Mouse (Mus musculus): ENCODE measurements around the gene Fus. TPM values are rescaled to one million over a fixed set of nuclear protein-coding genes. Genes with fewer than 3 reads are reported as not detected.

Fus gene
- polyA plus RNA-seq, 1 experiment, result 323 TPM

- TF ChIP-seq POLR2A (IDR thresholded peaks at IDR 0.05; ENCODE audit: borderline replicate concordance, low read depth, low read length) (no peak), CTCF (IDR thresholded peaks at IDR 0.05; ENCODE audit: low read depth, low read length) (no peak)
- Histone ChIP-seq H3K4me1 (ENCODE audit: control insufficient read depth, insufficient read depth, low read length) (no peaks in the 10 kb centered on the region; the same call in 1 of the 2 replicates), H3K4me3 (ENCODE audit: insufficient read depth, low read length) (no peak overlapping the region), H3K27ac (ENCODE audit: insufficient read depth, low read depth, low read length) (no peak overlapping the region)
Observed at GRCm38 (mm10) chr7:127978856-127979255, 11.6 kb downstream of the Fus start.

GRCm38 (mm10) chr7:127980606-127981005 is 13.3 kb downstream of the Fus start:
- H3K4me3 ChIP-seq (ENCODE audit: insufficient read depth, low read length), result no peak overlapping the region
- TF ChIP-seq CTCF (IDR thresholded peaks at IDR 0.05; ENCODE audit: low read depth, low read length), result no peak
- TF ChIP-seq POLR2A (IDR thresholded peaks at IDR 0.05; ENCODE audit: borderline replicate concordance, low read depth, low read length), result no peak
- no peaks in the 10 kb centered on the region for H3K4me1 ChIP-seq (ENCODE audit: control insufficient read depth, insufficient read depth, low read length)
- H3K27ac ChIP-seq (ENCODE audit: insufficient read depth, low read depth, low read length), result no peak overlapping the region

DNA sequence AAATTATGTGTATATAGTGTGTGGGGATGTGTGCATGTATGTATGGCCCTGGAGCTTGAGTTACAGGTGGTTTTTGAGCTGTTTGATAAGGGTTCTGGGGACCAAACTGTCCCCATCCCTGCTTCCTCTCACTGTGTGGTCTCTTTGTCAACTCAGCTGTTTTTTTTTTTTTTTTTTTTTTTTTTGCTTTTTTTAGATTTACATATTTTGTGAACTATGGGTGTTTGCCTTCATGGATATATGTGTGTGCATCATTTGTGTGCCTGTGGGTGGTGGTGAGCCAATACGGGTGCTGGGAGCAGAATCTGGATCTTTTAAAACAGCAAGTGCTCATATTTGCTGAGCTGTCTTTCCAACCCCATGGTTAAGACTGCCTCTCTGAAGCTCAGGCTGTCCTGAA is 21.6 kb downstream of the Fus start:
- no peak for TF ChIP-seq POLR2A (IDR thresholded peaks at IDR 0.05; ENCODE audit: borderline replicate concordance, low read depth, low read length)
- no peak for TF ChIP-seq CTCF (IDR thresholded peaks at IDR 0.05; ENCODE audit: low read depth, low read length)
- H3K27ac ChIP-seq (ENCODE audit: insufficient read depth, low read depth, low read length), result no peak overlapping the region
- H3K4me1 ChIP-seq (ENCODE audit: control insufficient read depth, insufficient read depth, low read length), result peaks cover 6% of the 10 kb centered on the region
- no peak overlapping the region for H3K4me3 ChIP-seq (ENCODE audit: insufficient read depth, low read length)

DNA sequence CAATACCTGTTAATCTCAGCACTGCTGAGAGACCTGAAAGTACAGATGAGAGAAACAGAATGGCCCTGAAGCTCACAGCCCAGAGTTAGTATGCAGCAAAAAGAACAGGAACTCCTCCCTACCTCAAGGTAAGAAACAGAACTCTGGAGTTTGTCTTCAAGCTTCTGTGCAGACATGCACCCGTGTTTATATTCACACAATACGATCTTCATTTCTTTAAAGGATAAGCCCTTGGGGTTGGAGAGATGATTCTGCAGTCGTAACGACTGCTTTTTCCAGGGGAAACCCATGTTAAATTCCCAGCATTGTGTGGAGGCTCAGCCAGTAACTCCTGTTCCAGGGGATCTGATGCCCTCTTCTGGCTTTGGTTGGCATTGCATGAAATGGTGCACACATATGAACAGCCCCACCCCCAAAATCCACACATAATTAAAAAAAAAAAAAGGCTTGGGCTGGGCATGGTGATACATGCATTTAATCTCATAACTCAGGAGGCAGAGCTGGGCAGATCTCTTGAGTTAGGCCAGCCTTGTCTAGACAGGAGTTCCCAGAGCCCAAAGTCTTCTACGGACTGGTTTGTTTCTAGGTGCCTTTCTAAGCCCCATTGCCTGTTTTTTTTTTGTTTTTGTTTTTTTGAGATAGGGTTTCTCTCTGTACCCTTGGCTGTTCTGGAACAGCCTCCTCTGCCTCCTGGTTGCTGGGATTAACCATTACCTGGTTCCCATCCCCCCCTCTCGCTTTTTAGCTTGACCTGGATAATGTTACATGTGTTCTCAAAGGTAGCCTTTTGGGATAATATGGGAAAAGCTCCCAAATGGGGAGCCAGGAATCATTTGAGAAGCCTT is 24.6 kb downstream of the Fus start:
- Histone ChIP-seq H3K4me3 (ENCODE audit: insufficient read depth, low read length) (peak overlapping the region; percentile 80), H3K4me1 (ENCODE audit: control insufficient read depth, insufficient read depth, low read length) (peaks cover 8% of the 10 kb centered on the region), H3K27ac (ENCODE audit: insufficient read depth, low read depth, low read length) (no peak overlapping the region)
- TF ChIP-seq CTCF (IDR thresholded peaks at IDR 0.05; ENCODE audit: low read depth, low read length) (peak; percentile 33), POLR2A (IDR thresholded peaks at IDR 0.05; ENCODE audit: borderline replicate concordance, low read depth, low read length) (no peak)

DNA sequence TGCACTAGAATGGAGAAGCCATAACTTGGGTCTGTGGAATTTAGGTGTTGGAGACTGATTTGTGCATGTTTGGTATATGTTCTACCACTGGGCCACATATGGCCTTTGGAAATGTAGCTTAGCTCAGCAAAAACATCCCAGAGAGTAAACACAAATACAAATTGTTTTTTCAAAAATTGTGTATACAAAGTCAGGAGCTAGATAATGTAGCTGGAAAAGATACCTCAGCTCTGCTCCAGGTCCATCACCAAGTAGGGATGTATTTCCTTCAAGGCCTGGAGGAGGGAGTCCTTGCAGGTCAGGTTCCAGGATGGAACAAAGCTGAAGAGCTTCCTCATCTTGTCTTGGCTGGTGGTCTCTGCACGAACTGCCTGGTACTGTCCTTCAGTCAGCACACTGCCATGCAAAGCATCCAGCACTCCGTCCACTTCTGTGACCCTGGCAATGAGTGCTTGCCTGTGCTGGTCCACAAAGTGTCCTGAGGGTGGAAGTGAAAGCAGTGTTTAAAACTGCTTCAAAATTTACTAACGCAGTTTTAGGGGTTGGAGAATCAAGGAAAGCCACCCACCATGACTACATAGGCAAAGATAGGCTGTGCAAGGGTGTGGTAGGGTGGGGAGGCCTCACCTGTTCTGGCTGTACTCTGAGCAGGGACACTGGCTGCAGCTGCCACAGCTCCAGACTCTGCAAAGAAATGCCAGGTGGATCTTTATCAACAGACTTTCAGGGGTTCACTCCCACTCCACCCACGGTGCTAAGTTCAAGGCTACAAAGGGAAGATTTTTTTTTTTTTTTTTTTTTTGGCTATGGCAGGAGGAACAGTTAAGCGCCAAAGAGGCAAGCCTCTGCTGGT is 25.5 kb downstream of the Fus start:
- TF ChIP-seq POLR2A (IDR thresholded peaks at IDR 0.05; ENCODE audit: borderline replicate concordance, low read depth, low read length), result no peak
- no peak for TF ChIP-seq CTCF (IDR thresholded peaks at IDR 0.05; ENCODE audit: low read depth, low read length)
- H3K4me3 ChIP-seq (ENCODE audit: insufficient read depth, low read length), result peak overlapping the region; percentile 80
- peaks cover 12% of the 10 kb centered on the region for H3K4me1 ChIP-seq (ENCODE audit: control insufficient read depth, insufficient read depth, low read length)
- peak overlapping the region; percentile 69 for H3K27ac ChIP-seq (ENCODE audit: insufficient read depth, low read depth, low read length)

DNA sequence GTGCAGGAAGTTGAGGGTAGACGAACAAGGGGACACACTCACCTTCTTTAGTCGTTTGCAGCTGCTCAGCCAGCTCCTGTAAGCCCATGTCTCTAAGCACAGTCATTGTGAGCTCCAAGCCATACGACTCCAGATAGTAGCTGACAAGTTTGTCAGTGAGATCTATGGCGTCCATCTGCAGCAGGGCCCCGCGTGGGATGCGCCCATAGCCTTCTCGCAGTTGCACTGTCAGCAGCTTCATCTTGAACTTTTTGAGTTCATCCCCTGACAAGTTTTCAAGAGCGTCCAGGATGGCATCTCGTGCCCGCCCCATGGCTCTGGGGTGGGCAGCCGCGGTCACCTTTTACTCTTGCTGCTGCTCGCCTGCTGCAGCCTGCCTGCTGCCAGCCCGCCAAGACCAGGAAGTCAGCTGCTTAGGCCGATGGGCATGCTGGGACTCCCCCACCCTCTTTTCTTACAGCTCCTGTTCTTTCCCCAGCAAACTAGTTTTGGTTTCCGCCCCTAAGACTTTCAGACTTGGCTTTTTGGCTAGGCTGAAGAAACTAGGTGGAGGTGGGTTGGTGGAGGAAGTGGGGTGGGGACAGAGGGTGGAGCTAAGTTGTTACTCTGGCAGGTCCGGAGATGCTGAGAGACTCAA is 26.2 kb downstream of the Fus start, which contains the start of gene Pycard:
Gene Pycard, minus strand, starts transcription at position 527 of the 637 bp plus-strand sequence.
- H3K27ac ChIP-seq (ENCODE audit: insufficient read depth, low read depth, low read length), result peak within 1 kb of the TSS; percentile 69
- peaks cover 17% of the 10 kb centered on the region for H3K4me1 ChIP-seq (ENCODE audit: control insufficient read depth, insufficient read depth, low read length)
- H3K4me3 ChIP-seq (ENCODE audit: insufficient read depth, low read length), result peak within 1 kb of the TSS; percentile 80
- TF ChIP-seq CTCF (IDR thresholded peaks at IDR 0.05; ENCODE audit: low read depth, low read length), result no peak
- TF ChIP-seq POLR2A (IDR thresholded peaks at IDR 0.05; ENCODE audit: borderline replicate concordance, low read depth, low read length), result no peak

- Histone ChIP-seq H3K4me3 (ENCODE audit: insufficient read depth, low read length) (no peak overlapping the region), H3K27ac (ENCODE audit: insufficient read depth, low read depth, low read length) (no peak overlapping the region), H3K4me1 (ENCODE audit: control insufficient read depth, insufficient read depth, low read length) (peaks cover 29% of the 10 kb centered on the region)
- TF ChIP-seq CTCF (IDR thresholded peaks at IDR 0.05; ENCODE audit: low read depth, low read length) (no peak), POLR2A (IDR thresholded peaks at IDR 0.05; ENCODE audit: borderline replicate concordance, low read depth, low read length) (no peak)
Observed at GRCm38 (mm10) chr7:127999436-127999835, 32.2 kb downstream of the Fus start.

- TF ChIP-seq CTCF (IDR thresholded peaks at IDR 0.05; ENCODE audit: low read depth, low read length) (no peak), POLR2A (IDR thresholded peaks at IDR 0.05; ENCODE audit: borderline replicate concordance, low read depth, low read length) (no peak)
- Histone ChIP-seq H3K4me3 (ENCODE audit: insufficient read depth, low read length) (no peak overlapping the region), H3K4me1 (ENCODE audit: control insufficient read depth, insufficient read depth, low read length) (peaks cover 29% of the 10 kb centered on the region), H3K27ac (ENCODE audit: insufficient read depth, low read depth, low read length) (no peak overlapping the region)
Observed at GRCm38 (mm10) chr7:128000068-128000950, 33.1 kb downstream of the Fus start.

DNA sequence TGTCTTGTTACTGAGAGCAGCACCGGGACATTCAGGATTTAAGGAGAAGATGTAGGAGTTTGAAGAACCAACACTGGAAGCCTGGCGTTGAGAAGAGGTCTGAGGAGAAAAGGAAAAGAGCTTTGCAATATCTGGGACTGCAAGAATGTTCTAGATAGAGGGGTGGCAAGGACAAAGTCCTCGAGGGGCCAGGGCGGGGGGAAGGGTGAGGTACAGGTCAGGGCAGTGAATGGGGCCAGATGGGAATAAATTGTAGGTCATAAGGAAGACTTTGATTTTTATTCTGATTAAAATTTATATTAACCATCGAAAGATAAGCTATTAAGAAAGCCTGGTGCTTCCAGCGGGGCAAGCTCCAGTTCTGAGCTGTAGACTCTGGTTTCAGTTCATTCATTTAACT is 35.8 kb downstream of the Fus start:
- Histone ChIP-seq H3K4me1 (ENCODE audit: control insufficient read depth, insufficient read depth, low read length) (peaks cover 26% of the 10 kb centered on the region), H3K4me3 (ENCODE audit: insufficient read depth, low read length) (no peak overlapping the region), H3K27ac (ENCODE audit: insufficient read depth, low read depth, low read length) (no peak overlapping the region)
- TF ChIP-seq POLR2A (IDR thresholded peaks at IDR 0.05; ENCODE audit: borderline replicate concordance, low read depth, low read length), result no peak
- TF ChIP-seq CTCF (IDR thresholded peaks at IDR 0.05; ENCODE audit: low read depth, low read length), result no peak
